Mouse (Mus musculus): Measurements from ENCODE around the gene Grb7.

The Grb7 gene

DNA sequence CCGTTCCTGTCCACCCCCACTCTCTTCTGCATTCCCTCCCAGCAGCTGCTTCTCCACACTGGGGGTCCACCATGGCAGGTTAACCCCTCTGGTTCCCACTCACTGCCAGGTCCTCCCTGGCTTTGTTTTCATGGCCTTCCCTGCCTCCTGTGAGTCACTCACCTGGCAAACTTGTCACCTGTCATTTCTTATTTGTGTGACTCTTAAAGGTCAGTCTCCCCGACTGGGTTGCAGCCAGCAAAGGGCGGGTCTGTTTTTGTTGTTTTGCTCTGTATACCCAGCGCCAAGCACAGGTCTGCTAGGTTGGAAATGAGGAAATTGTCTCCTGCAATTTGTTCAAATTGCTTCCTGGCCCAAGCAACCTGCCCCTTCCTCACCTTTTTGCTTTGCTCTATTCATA, 515 bp upstream of the Grb7 start:
- DNase-seq, result peak in 1 of 2 experiments; percentile 35

DNA sequence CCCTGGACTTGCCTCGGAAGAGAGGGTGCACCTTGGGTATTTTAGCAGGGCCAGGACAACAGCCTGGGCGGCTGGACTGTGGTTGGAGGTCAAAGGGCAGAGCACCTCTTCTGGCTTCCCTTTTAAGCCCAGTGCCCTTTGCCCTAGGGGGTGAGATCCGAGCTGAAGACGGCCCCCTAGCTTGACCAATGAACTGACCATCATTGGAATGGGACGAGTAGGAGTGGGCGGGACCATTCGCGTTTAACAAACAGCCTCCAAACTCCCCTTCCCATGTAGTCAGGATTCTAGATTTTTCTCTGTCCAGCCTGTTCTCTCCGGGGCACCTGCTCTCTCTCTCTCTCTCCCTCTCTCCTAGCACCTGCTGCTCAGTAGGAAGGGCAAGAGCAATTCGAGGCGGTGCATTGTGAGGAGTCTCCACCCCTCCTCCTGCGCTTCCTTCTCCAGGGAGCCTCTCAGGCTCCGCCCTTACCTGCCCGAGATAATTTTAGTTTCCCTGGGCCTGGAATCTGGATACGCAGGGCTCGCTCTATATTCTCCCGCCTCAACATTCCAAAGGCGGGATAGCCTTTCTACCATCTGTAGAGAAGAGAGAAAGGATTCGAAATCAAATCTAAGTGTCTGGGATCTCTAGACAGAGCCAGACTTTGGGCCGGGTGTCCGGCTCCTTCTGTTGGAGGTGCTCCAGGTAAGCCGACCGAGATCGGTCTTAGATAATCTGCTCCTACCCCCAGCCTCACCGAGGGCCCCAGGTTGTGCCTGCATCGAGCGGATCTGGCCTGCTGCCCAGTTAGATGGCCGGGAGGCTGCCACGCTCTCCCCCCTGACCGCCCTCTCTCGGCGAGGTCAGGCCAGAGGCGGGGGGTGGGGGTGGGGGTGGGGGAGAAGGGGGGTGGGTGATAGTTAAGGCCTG, 624 bp downstream of the Grb7 start:
- peak; percentile 63 to 79 for DNase-seq

DNA sequence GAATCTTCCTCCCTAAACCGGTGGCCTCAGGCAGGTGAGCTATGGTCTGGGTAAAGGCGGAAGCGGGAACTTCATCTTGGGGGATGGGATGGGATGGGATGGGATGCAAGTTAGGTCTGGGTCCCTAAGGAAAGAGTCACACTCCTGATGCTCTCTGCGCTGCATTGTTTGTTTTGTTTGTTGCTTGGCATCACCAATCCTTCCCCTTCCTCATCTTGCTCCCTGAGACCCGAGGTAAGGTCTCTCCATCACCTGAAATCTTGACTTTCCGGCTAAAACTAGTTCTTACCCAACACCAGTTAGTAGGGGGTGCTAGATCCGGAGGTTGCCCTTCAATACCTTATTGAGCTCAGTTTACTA, 1.3 kb downstream of the Grb7 start:
- no peak for DNase-seq

DNA sequence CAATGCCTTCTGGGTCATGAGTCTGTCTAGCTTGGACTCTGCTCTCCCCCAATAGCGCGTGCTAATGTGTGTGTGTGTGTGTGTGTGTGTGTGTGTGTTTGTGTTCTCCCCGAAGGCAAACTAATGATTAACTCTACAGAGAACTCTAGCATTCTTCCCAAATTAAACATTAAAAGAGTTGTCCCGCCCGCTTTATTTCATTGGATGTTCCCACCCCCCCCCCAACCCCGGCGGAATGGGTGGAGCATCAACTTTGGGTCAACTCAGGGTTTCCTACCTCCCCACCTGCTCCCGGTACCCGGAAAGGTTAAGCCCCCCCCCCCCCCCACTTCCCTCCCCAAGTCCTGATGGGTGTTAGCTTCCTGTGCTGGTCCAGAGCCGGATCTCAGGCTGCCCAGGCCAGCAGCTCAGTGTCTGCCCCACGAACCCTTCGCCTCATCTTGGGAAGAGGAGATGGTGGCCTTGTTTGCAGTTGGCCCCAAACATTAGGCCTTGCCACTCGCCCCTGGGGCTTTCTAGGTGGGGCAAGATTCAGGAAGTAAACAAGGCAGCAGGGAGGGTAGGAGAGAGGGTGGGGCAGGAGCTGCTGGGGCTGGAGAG, 2.1 kb downstream of the Grb7 start:
- DNase-seq, result peak; percentile 65 to 71

DNA sequence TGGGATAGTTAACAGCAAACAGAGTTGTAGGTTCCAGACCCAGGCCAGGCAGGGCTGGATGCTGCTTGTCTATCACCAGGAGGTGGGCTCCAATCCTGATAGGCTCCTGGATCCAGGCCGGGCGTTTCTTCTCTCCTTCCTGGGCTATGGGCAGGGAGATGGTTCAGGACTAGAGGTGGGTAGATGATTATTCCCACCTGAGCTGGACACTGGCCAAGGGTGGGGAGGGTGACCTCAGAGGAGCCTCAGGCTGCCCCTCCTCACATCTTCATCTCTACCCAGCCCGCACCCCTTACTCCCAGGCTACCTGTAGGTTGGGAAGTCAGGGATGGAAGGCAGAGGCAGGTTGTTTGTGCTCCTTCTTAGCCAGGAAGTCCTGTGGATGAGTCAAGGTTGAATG, 3.2 kb downstream of the Grb7 start:
- DNase-seq, result peak; percentile 44 to 49

DNA sequence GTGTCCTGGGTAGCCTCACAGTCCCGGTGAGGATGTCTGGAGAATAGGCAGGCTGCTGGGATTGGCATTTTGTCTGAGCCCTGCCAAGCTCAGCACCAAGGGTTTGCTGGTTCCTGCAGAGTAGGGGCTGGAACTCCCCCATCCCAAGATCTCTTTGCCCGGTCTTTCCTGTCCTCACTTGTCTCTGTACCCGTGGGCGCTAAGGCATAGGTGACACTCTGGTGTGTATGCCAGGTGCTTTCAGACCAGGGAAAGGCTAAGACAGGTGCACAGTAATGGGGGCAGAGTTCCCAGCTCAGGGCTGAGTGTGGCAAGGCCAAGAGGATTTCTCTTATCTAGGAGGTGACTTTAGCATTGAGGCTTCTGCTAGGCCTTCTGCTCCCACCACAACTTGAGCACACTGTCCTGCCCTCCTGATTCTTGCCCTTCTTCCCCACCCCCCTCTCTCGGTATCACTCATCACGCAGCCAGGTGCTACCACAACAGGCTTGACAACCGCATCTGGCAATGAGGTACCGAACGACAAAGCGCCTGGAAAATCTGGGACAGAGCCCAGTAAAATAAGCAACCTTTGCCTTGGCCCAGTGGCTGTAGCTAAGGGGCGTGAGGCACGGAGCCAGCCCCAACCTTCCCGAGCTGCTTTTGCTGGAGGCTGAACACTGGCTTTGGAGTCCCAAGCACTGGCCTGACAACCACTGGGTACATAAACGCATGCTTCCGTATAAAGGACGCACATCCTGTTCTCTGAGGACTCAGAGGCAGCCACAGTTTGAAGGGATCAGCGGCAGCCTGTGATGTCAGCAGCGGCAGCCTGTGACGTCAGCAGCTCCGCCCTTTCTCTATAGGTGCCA, 4.0 kb downstream of the Grb7 start:
- DNase-seq, result no peak

DNA sequence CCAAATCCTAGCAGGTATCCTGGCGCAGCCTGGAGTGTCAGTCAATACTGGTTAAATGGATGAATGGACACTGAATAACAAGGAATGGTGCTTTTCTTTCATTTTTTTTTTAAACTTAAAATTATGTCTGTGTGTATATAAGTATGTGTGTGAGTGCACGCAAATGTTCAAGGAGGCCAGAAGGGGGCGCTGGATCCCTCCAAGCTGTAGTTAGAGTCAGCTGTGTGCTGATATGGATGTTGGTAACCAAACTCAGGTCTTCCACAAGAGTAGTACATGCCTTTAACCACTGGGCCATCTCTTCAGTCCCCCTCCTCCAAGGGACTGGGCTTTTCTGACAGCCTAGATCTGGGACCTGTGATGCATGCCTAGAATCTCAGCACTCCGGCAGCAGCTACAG, 9.3 kb downstream of the Grb7 start:
- peak in 1 of 2 experiments; percentile 65 for DNase-seq

DNA sequence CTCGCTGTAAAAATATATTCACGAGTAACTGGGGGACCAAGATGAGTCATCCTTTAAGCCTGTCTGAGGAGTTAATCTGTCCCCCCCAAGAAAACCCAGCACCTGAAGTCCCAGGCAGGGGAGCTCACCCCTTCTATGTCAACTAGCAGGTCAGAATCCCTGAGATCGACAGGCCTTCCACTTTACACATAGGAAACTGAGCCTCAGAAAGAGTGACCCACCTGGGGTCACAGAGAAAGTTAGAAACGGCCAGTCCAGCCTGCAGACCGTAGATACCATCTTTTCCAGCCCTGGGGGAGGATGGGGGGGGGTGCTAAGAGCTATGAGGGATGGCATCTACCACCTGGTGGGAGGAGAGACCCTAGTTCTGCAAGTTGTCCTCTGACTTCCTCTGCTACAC, 10.4 kb downstream of the Grb7 start:
- DNase-seq, result no peak

DNA sequence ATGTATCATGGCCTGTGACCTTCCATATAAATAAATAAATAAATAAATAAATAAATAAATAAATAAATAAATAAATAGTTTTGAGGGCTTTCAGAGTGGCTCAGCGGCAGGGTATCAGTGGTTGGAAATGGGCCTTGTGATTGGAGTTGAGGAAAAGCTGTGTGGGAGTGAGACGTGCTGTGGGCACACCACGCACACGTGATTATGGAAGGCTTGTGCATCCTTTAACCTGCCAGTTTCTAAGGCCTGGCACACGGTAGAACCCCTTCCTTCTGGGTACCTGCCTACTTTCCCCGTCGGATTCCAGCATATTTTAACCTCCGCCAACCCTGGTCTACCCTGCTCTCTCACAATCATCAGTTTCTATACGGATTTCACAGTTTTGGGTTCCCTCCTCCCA, 10.8 kb downstream of the Grb7 start:
- no peak for DNase-seq

DNA sequence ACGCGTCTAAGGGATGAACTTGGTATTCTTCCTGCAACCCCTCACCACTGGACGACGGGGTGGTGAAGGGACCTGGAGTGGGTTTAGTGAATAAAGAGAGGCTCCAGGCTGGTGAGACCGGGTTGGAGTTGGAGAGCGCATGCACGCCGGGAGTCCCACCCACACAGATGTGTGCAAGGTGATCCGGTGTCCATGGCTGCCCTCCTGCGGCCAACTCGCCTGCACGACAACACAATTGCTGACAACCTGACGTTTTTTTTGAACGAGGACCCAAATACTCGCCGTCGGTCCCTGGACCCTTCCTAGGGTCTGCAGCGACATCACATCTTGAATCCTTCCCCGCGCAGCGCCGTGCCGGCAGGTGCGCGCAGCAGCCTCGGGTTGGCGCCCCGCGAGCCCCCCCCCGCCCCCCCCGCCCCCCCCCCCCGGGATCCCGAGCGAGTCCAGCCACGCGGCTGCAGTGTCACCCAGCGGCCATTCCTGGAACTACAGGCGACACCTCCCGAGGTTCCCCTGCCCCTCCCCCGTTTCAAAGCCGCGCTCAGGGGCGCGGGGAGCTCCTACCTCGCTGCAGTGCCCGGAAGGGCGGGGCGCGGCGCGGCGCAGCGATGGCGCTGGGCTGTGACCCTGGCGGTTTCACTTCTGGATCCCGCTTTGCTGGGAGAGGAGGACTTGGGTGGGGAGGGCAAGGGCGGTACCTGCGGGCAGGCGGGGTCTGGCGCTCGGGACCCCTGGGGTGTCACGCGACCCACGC, 11.3 kb downstream of the Grb7 start:
- peak; percentile 94 to 95 for DNase-seq

DNA sequence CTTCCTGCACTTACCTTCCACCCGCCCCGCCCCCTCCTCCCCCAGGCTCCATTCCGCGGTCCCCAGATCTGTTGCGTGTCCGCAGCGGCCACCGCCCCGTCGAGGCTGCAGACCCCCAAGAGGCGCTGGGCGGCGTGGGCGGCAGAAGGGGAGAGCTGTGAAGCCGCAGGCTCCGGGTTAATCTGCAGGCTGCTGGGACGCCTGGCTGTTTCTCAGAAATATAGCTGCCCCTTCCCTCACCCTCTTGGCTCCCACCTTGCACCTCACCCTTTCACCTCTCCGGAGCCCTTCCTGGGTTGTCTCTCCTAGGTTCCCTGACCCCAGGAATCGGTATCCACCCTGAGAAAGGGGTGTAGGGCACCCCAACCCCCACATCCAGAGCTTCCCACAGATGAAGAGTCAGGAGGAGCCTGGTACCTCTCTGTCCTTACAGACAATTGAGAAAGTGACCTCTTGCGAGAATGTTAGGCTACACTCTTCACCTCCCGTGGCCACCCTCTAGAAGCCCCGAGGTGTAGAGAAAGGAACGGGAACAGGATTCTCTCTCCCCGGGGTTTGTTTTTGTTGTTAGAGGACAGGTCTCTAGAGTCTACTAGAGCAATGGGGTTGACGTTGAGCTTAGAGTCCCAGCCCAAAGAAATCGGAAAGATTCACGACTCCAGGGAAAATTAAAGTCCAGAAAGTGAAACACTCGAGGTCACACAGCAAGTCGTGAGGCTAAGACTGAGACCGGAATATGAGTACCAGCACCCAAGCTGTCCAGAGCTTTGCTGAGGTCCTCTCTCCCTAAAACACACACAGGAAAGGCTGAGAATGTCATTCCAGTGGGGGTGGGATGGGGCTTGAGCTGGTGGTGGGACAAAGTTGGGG, 12.2 kb downstream of the Grb7 start:
- DNase-seq, result no peak

DNA sequence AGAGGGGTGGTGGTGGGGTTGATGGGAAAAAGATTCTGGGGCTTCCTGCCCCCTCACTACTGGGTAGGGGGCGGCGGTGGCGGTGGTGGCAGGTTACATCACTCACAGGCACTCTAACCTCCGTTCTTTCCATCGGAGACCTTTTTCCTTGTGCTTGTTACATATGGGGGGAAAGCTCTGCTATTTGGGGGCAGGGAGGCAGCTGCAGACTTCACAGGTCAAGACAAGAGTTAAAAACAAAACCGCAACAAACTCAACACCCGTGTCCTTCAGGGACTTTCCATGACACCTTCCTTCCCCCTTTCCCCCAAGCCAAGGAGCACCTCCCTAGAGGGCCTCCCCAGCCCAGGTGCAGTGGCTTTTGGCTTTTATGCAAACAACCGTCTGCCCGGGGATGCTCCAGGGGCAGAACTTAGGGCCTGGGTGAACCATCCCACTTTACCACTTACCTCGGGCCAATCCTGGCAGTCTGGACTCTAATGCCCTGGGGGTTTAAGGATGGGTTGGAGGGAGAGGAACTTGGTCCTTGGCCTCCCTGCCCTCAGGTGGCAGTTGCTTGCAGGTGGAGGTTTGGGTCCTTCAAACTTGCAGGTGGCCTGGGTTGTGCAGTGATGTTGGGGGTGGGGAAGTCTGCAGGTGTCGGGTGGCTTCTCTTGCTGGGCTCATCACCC, 13.0 kb downstream of the Grb7 start:
- no peak for DNase-seq

DNA sequence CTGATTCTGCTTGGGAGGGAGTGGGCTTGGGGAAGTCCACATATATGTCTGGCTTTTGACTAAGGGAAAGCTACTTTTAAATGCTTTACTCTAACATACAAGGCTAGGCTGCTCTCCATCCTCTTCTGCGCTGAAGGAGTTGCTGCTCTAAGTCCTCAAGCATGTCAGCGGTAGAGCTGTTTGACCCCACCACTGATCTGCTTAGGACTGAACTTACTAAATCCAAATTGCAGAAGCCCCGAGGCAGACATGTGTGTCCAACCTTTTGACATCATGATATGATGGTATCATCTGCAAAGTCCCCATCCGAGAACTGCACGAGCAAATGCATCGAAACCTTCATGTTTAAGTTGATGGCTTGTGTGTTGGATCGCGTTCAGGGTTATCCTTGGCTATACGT, 13.7 kb downstream of the Grb7 start:
- no peak for DNase-seq

DNA sequence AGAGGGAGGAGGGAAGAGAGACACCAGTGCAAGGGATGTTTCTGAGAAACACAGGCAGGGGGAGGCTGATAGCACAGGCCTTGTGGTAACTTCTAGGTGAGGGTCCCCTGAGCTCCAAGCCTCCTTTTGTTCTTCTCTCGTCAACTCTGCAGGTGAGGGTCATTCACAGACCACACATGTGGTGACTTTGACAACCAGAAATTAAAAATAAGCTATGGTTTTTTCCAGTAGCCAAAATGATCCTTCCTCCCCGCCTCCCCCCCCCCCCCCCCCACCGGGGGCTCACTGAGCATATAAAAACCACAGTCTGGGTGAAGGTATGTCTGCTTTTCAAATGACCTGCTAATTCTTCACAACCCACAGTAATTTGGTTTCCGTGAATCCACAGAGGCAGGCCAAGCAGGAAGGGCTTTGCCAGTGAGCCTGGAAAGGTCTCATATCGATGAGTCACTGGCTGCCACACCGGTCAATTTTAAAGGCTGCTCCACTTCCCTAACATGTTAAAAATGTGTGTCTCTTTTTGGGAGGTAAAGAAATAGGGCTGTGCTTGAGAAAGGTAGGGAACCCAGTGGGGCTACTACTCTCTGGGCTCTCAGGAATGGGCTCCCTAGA, 15.0 kb downstream of the Grb7 start:
- DNase-seq, result no peak

DNA sequence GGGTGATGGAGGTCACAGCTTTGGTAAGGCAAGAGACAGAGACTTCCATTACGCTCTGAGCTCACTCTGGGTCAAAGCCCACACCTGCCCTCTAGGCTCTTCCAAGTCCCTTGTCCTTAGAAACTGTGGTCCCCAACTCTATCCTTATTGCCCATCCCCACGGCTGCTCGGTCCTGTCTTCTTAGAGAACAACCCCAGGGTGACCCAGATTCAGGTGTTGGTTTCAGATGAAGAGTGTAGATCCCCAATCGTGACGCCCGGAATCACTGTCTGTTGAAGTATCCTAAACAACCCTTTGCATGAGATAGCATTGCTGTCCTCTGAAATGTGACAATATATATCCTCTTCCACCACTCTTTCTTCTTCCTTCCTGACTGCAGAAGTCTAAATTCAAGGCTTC, 16.1 kb downstream of the Grb7 start:
- no peak for DNase-seq

DNA sequence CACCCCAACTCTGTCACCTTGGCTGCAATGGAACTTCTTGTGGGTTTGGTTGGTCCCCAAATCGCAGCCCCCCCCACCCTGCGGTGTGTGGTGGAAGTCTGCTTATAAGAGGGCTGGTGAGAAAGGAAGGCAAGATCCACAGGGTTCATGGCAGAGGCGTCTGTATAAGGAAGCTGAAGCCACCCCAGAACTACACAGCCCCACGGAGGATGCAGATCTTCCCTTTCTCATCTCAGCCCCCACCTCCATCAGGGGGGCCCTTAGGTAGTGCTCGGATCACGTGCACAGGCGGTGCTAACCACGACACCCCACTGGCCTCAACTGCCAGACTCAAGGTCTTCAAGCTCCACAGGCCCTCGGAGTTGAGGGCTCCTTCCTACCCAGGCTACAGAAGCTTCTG, 17.7 kb downstream of the Grb7 start:
- no peak for DNase-seq

DNA sequence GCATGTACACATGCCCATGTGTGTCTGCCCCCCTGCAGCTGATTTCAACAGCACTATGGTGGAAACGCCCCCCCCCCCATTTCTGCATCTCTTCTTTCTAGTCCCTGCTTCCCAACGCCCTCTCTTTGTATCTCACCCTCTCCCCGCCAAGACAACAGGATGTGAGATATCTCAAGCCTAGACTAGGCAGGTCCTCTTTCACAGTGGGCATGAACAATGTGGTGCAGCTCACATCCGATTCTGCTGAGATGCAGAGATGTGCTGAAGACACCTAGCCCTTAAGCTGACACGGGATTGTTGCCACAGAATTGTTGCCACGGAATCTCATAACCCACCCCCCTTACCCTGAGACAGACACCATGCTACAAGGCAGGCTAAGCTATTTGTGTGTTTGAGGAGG, 18.3 kb downstream of the Grb7 start:
- DNase-seq, result no peak

DNA sequence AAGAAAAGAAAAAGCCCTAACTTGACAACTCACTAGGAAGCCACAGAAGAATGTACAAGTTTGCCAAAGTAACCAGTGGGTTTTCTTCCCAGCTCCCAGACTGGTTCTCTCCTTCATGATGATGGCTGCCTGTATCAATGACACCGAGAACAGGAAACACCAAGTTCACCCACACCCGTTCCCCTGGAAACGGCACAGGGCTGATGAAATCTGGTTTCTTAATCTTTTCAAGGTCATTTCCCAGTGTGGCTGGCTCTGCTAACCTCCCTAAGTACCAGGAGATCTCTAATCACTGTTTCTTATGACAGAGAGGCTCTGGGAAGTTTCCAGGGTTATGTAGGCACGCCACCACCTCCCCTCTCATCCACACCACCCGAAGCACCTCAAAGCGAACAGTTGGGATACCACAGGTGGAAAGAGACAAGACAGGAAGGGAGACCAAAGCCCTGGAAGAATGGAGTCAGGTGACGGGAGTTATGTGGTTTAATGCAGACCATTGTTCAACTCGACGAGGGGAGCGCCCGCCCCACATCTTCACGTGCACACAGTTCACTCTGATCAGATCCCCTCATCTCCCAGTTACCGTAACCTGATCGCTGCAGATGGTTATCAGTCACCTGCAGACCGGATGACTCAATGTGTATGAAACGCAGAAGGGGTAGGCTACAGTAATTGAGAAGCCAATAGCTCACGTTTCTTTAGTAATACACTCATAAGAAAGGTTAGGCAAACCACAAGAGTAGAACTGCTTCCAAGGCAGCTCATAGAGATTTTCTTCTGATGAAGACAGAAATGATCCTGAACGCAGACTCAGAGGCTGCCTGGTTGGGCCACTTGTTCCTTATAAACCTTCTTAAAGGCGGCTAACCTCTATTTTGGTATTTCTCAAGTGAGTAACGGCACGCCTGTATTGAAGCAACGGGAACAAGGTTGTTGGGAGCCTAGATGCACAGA, 23.8 kb downstream of the Grb7 start:
- DNase-seq, result no peak

DNA sequence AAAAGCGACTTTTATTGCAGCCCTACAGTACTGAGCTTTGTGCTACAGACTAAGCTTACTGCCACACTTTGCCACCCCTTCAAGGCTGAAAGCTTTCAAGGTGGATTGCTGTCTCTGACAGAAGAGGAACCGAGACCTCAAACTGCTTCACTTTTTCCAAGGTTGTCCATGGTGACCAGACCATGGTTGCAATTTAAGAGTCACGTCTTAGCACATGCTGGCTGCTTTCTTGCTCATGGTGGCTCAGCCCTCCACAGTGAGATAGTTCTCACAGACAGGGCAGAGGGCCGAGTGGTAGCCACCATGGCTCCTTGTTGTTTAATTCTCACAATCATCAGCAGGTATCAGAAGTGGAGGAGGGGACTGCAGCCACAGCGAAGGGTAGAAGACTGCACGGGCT, 24.6 kb downstream of the Grb7 start:
- no peak for DNase-seq

DNA sequence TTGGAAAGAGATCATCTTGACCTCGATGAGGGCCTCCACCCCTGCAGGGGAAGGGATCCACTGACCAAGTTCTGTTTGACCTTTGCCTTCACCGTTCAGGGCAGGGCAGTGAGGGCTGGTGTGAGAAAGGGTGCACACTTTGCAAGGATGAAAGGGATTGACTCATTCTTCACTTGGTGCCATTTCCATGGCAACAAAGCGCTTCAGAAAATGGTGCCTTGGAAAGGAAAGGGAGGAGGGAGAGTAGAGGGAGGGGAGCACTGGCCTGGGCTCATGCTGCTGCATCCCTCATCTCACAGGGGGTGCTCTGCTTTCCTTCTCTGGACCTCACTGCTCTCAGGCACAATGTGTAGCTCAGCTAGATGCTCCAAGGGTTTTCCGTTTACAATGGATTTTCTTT, 26.5 kb downstream of the Grb7 start:
- DNase-seq, result no peak

Data from kidney, postnatal 4 days (tissue).